Mouse (Mus musculus) CH12.LX (cell line): ENCODE measurements around the gene Clcn6. TPM values are rescaled to one million over a fixed set of nuclear protein-coding genes. Genes with fewer than 3 reads are reported as not detected.

Source experiments
- DNase-seq: peaks from one replicate; pipeline ENCODE4 v3.0.0-alpha.2; 2013; ENCODE audit errors: extremely low read depth
- H3K27ac ChIP-seq: 2 replicates; pipeline ENCODE4 v1.5.1; 2012; ENCODE audit warnings: low read depth, mild to moderate bottlenecking, control low read depth, moderate library complexity; ENCODE audit not compliant: insufficient read depth
- H3K27me3 ChIP-seq: replicated peaks from 2 replicates; pipeline ENCODE3; 2012; ENCODE audit warnings: inconsistent platforms
- H3K36me3 ChIP-seq, 2 experiments: replicated peaks in 1 of 2; 2 replicates each; pipeline versions ENCODE3 to v1.6.1; 2012; ENCODE audit warnings: inconsistent platforms in 1 of 2, low read length in 1 of 2, mild to moderate bottlenecking in 1 of 2, mixed read lengths in 1 of 2, moderate library complexity in 1 of 2; ENCODE audit not compliant: control insufficient read depth in 1 of 2, insufficient read depth in 1 of 2
- H3K4me1 ChIP-seq, 2 experiments: 2 replicates each; pipeline ENCODE4 v1.6.1; 2012; ENCODE audit warnings: inconsistent platforms in 1 of 2, moderate library complexity in 1 of 2; ENCODE audit not compliant: insufficient read depth in 2 of 2, control insufficient read depth in 1 of 2
- H3K4me2 ChIP-seq: 2 replicates; pipeline ENCODE4 v1.6.1; 2012; ENCODE audit warnings: low read depth, mild to moderate bottlenecking, control low read depth; ENCODE audit not compliant: poor library complexity, insufficient read depth, severe bottlenecking
- H3K4me3 ChIP-seq, 3 experiments: fragments of 150-350 bp in 1 of 3; sonication (generic) in 1 of 3; replicated peaks in 1 of 3; 2 replicates each; pipeline versions ENCODE3 to v1.5.1; 2011 to 2012; ENCODE audit warnings: low read depth in 2 of 3, low read length in 2 of 3, mild to moderate bottlenecking in 2 of 3, moderate library complexity in 2 of 3, control low read depth in 1 of 3, improper control_type of control experiment in 1 of 3, inconsistent platforms in 1 of 3, mixed read lengths in 1 of 3; ENCODE audit not compliant: poor library complexity in 1 of 3
- H3K79me2 ChIP-seq: replicated peaks from 2 replicates; pipeline ENCODE4 v1.6.1; 2012; ENCODE audit warnings: mild to moderate bottlenecking, moderate library complexity; ENCODE audit not compliant: control insufficient read depth, poor library complexity, insufficient read depth, severe bottlenecking; ENCODE audit errors: extremely low read depth
- H3K9ac ChIP-seq: 2 replicates; pipeline ENCODE4 v1.6.1; 2012; ENCODE audit warnings: low read depth, mild to moderate bottlenecking, control low read depth, moderate library complexity; ENCODE audit not compliant: insufficient read depth
- H3K9me3 ChIP-seq: replicated peaks from 2 replicates; pipeline ENCODE3; 2012; ENCODE audit warnings: low read length, inconsistent platforms, mixed read lengths
- BHLHE40 ChIP-seq: IDR thresholded peaks from 2 replicates; pipeline ENCODE4 v1.6.1; 2011; ENCODE audit warnings: mild to moderate bottlenecking, low read depth, low read length, improper control_type of control experiment
- CTCF ChIP-seq, 2 experiments: IDR thresholded peaks in 1 of 2; conservative IDR thresholded peaks in 1 of 2; 2 replicates each; pipeline ENCODE4 v1.5.1; 2011 to 2012; ENCODE audit warnings: low read depth in 2 of 2, low read length in 2 of 2, improper control_type of control experiment in 1 of 2, inconsistent platforms in 1 of 2, mild to moderate bottlenecking in 1 of 2, moderate library complexity in 1 of 2
- ELF1 ChIP-seq: IDR thresholded peaks from 2 replicates; pipeline ENCODE4 v1.6.1; 2014; ENCODE audit warnings: low read depth, mild to moderate bottlenecking, inconsistent platforms, low read length, improper control_type of control experiment
- IRF4 ChIP-seq: IDR thresholded peaks from 2 replicates; pipeline ENCODE4 v1.6.1; 2014; ENCODE audit warnings: low read depth, mild to moderate bottlenecking, inconsistent platforms, low read length, improper control_type of control experiment
- JUN ChIP-seq: IDR thresholded peaks from 2 replicates; pipeline ENCODE4 v1.6.1; 2011; ENCODE audit warnings: low read depth, mild to moderate bottlenecking, low read length, improper control_type of control experiment, moderate library complexity; ENCODE audit not compliant: insufficient read depth
- KAT2A ChIP-seq: IDR thresholded peaks from 2 replicates; pipeline ENCODE4 v1.6.1; 2012; ENCODE audit warnings: low read length, improper control_type of control experiment, inconsistent platforms; ENCODE audit not compliant: insufficient replicate concordance
- MAFK ChIP-seq: IDR thresholded peaks from 2 replicates; pipeline ENCODE4 v1.6.1; 2011; ENCODE audit warnings: low read length, improper control_type of control experiment; ENCODE audit not compliant: insufficient replicate concordance
- MAZ ChIP-seq: IDR thresholded peaks from 2 replicates; pipeline ENCODE4 v1.6.1; 2012; ENCODE audit warnings: low read depth, mild to moderate bottlenecking, inconsistent platforms, low read length, improper control_type of control experiment, moderate library complexity
- MEF2A ChIP-seq: IDR thresholded peaks from 2 replicates; pipeline ENCODE4 v1.6.1; 2014; ENCODE audit warnings: low read depth, mild to moderate bottlenecking, inconsistent platforms, low read length, improper control_type of control experiment, borderline replicate concordance
- NELFE ChIP-seq: IDR thresholded peaks from 2 replicates; pipeline ENCODE4 v1.6.1; 2011; ENCODE audit warnings: low read depth, low read length, improper control_type of control experiment
- PAX5 ChIP-seq: IDR thresholded peaks from 2 replicates; pipeline ENCODE4 v1.6.1; 2012; ENCODE audit warnings: low read length, inconsistent platforms, mixed read lengths
- POLR2A ChIP-seq: IDR thresholded peaks from 2 replicates; pipeline ENCODE4 v1.6.1; 2011; ENCODE audit warnings: low read depth, mild to moderate bottlenecking, improper control_type of control experiment, low read length
- SIN3A ChIP-seq: IDR thresholded peaks from 2 replicates; pipeline ENCODE4 v1.6.1; 2012; ENCODE audit warnings: low read length, improper control_type of control experiment, inconsistent platforms
- TBP ChIP-seq: conservative IDR thresholded peaks from 2 replicates; pipeline ENCODE4 v1.6.1; 2011; ENCODE audit warnings: low read depth, low read length, improper control_type of control experiment
- TCF12 ChIP-seq: IDR thresholded peaks from 2 replicates; pipeline ENCODE4 v1.6.1; 2014; ENCODE audit warnings: low read depth, mild to moderate bottlenecking, inconsistent platforms, low read length, improper control_type of control experiment
- ZC3H11A ChIP-seq: IDR thresholded peaks from 2 replicates; pipeline ENCODE4 v1.6.1; 2012; ENCODE audit warnings: low read depth, mild to moderate bottlenecking, inconsistent platforms, low read length, improper control_type of control experiment
- ZKSCAN1 ChIP-seq: IDR thresholded peaks from 2 replicates; pipeline ENCODE4 v1.6.1; 2012; ENCODE audit warnings: low read depth, inconsistent platforms, low read length, improper control_type of control experiment, borderline replicate concordance
- ZMIZ1 ChIP-seq: IDR thresholded peaks from 2 replicates; pipeline ENCODE4 v1.6.1; 2012; ENCODE audit warnings: low read depth, mild to moderate bottlenecking, inconsistent platforms, low read length, improper control_type of control experiment
- dilution Hi-C: fragments of 300-500 bp; cut with MboI; formaldehyde crosslinking; loops from 2 replicates; pipeline ENCODE4 v1.14.3; 2020; ENCODE audit warnings: low sequenced_read_pairs; ENCODE audit not compliant: extremely low pct_unique_long_range_greater_than_20kb, extremely low pct_ligation_motif_present
- in situ Hi-C: fragments of 300-500 bp; cut with MboI; formaldehyde crosslinking; loops from 3 replicates; pipeline ENCODE4 v1.14.3; 2019; ENCODE audit warnings: low sequenced_read_pairs, low pct_ligation_motif_present, low pct_unique_long_range_greater_than_20kb, mixed read lengths
- polyA plus RNA-seq: library from polyadenylated mRNA; unstranded; fragments of >175 nt; gene quantifications from 2 replicates; pipeline ENCODE4 v1.2.1, GENCODE M21; 2012; ENCODE audit warnings: low read depth; ENCODE audit not compliant: insufficient read length
- total RNA-seq, 2 experiments: library from RNA; depleted of rRNA; stranded (reverse); fragments of 300-350 nt in 1 of 2; fragments of >200 nt in 1 of 2; gene quantifications; 2 replicates each; pipeline ENCODE4 v1.2.3; 2012 to 2014

Gene Clcn6
- total and polyA plus RNA-seq, 3 experiments, result 4.8 to 10.6 (median 5.7) TPM

DNA sequence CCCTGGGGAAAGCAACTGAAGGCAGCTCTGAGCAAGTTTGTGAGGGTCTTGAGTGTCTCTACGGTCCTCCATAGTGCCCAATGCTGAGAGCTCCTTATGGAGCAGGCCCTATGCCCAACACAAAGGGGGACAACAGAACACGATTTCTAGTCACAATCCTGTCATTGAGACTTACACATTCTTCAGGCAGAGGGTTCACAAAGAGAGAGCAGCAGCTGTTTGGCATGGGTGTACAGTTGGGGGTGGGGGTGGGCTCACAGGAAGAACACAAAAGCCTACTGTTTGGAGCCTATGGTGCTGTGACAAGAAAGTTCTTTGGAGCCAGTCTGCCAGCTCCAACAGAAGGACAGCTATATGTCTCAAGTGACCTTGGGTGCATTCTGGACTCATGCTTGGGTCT lies 20.2 kb downstream of the Clcn6 start:
- H3K9ac ChIP-seq, result no peak overlapping the region
- TF ChIP-seq SIN3A, result no peak
- no peak for TF ChIP-seq ZC3H11A
- TF ChIP-seq NELFE, result no peak
- no peak for TF ChIP-seq POLR2A
- no peak for TF ChIP-seq MEF2A
- TF ChIP-seq KAT2A, result no peak
- no peak for TF ChIP-seq TBP
- no peak for TF ChIP-seq IRF4
- TF ChIP-seq CTCF (conservative IDR thresholded peaks at IDR 0.05 in 1 of 2, IDR thresholded peaks at IDR 0.05 in 1 of 2; ENCODE audit: low read depth in 2 of 2, low read length in 2 of 2), result no peak
- no peak for TF ChIP-seq MAZ
- TF ChIP-seq TCF12, result no peak
- no peak for TF ChIP-seq PAX5
- TF ChIP-seq ZKSCAN1, result no peak
- no peak for DNase-seq
- no peak overlapping the region for H3K4me2 ChIP-seq
- H3K27me3 ChIP-seq, result no peaks in the 10 kb centered on the region
- no peak overlapping the region for H3K27ac ChIP-seq
- in situ Hi-C loops (no loop called here), dilution Hi-C loops (no loop called here)
- H3K4me3 ChIP-seq, result no peak overlapping the region
- H3K79me2 ChIP-seq, result no peaks in the 10 kb centered on the region
- no peaks in the 10 kb centered on the region for H3K9me3 ChIP-seq
- no peaks in the 10 kb centered on the region for H3K4me1 ChIP-seq
- H3K36me3 ChIP-seq, result peaks cover 83 to 94% of the 10 kb centered on the region in 2 experiments

DNA sequence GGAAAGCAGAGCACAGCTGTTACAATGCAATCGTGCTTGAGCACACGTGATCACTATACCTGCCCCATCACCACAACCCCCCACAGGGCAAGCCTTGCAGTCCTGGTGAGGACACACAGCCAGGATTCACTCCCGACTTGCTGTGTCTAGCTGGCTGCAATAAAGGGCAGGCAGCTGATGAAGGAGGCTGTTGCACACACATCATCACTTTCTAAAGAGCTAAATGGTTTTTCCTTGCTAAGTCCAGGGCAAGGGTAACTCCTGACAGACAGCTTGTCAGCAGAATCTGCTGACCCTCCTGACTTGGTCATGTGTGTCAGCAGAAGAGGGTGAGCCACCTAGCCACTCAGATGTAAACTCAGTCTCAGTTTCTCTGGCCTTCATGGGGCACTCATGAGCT lies 21.6 kb downstream of the Clcn6 start:
- no peaks in the 10 kb centered on the region for H3K27me3 ChIP-seq
- TF ChIP-seq MAFK, result no peak
- TF ChIP-seq ZMIZ1, result no peak
- no peak for TF ChIP-seq BHLHE40
- TF ChIP-seq JUN, result no peak
- no peak for TF ChIP-seq ELF1
- TF ChIP-seq TCF12, result no peak
- H3K9ac ChIP-seq, result no peak overlapping the region
- dilution Hi-C loops (no loop called here), in situ Hi-C loops (no loop called here)
- no peaks in the 10 kb centered on the region for H3K79me2 ChIP-seq
- H3K4me2 ChIP-seq, result no peak overlapping the region
- DNase-seq, result no peak
- no peak overlapping the region for H3K27ac ChIP-seq
- peaks cover 88 to 94% of the 10 kb centered on the region in 2 experiments for H3K36me3 ChIP-seq
- H3K4me3 ChIP-seq, result no peak overlapping the region
- H3K4me1 ChIP-seq, result no peaks in the 10 kb centered on the region
- no peaks in the 10 kb centered on the region for H3K9me3 ChIP-seq
